In genomic region chr19:60485261-60485660, GRCm38 (mm10) we compare ENCODE assay signal across 34 mouse cellular contexts. TPM values are rescaled to one million over a fixed set of nuclear protein-coding genes. Genes with fewer than 3 reads are reported as not detected.
"Had no signal": no experiment of that assay in that cellular context is flagged by ENCODE, and none has a peak within 500 bp of the region (broad histone marks: within the 10 kb centered on the region; RNA-seq: fewer than 3 reads in every experiment).

No protein-coding gene starts in this region.

- DNase-seq: cerebellum, postnatal 14 days; cerebellum, postnatal 25 days; cerebellum, postnatal 36 days; embryo, embryonic 11 days; forebrain, postnatal 0 days; gastrocnemius, adult 2 months; gastrocnemius, postnatal 10 days; gastrocnemius, postnatal 14 days; gastrocnemius, postnatal 25 days; gastrocnemius, postnatal 36 days; heart, adult 18-20 months; heart, adult 2 months had no signal

- H3K4me3 ChIP-seq: embryonic facial prominence, embryonic 10.5 days; embryonic facial prominence, embryonic 12.5 days; embryonic facial prominence, embryonic 13.5 days; embryonic facial prominence, embryonic 15.5 days; erythroblast, embryonic 14.5 days; forebrain, embryonic 10.5 days; forebrain, embryonic 12.5 days; forebrain, embryonic 13.5 days; forebrain, embryonic 15.5 days; gastrocnemius, adult 2 months; heart, adult 2 months; heart, embryonic 10.5 days had no signal

- H3K36me3 ChIP-seq: embryonic facial prominence, embryonic 10.5 days; embryonic facial prominence, embryonic 12.5 days; embryonic facial prominence, embryonic 13.5 days; embryonic facial prominence, embryonic 15.5 days; forebrain, embryonic 10.5 days; forebrain, embryonic 12.5 days; forebrain, embryonic 15.5 days; heart, embryonic 10.5 days had no signal

- H3K27ac ChIP-seq: embryonic facial prominence, embryonic 10.5 days; embryonic facial prominence, embryonic 12.5 days; embryonic facial prominence, embryonic 13.5 days; embryonic facial prominence, embryonic 15.5 days; forebrain, embryonic 10.5 days; forebrain, embryonic 12.5 days; forebrain, embryonic 13.5 days; forebrain, embryonic 15.5 days; gastrocnemius, adult 2 months; heart, adult 2 months; heart, embryonic 10.5 days had no signal

- H3K27me3 ChIP-seq: embryonic facial prominence, embryonic 12.5 days; embryonic facial prominence, embryonic 13.5 days; embryonic facial prominence, embryonic 15.5 days; forebrain, embryonic 12.5 days had no signal

- H3K9ac ChIP-seq: embryonic facial prominence, embryonic 12.5 days; embryonic facial prominence, embryonic 13.5 days; embryonic facial prominence, embryonic 15.5 days; forebrain, embryonic 12.5 days; forebrain, embryonic 13.5 days; forebrain, embryonic 15.5 days; forebrain, postnatal 0 days had no signal

- H3K9me3 ChIP-seq: embryonic facial prominence, embryonic 10.5 days; embryonic facial prominence, embryonic 12.5 days; embryonic facial prominence, embryonic 13.5 days; embryonic facial prominence, embryonic 15.5 days; forebrain, embryonic 10.5 days; forebrain, embryonic 12.5 days; forebrain, embryonic 13.5 days; forebrain, embryonic 15.5 days; heart, embryonic 10.5 days had no signal

- H3K4me1 ChIP-seq: embryonic facial prominence, embryonic 10.5 days; embryonic facial prominence, embryonic 12.5 days; embryonic facial prominence, embryonic 13.5 days; embryonic facial prominence, embryonic 15.5 days; forebrain, embryonic 10.5 days; forebrain, embryonic 12.5 days; forebrain, embryonic 13.5 days; forebrain, embryonic 15.5 days; heart, embryonic 10.5 days had no signal

RNA-seq across cellular contexts. Expression of gene Prlhr, which starts 17.2 kb away (rescaled TPM):
- total RNA-seq: common myeloid progenitor, adult 5-6 weeks; gastrocnemius, adult 18-20 months; gastrocnemius, adult 2 months; gastrocnemius, adult 8-10 months; gastrocnemius, postnatal 10 days; gastrocnemius, postnatal 14 days; gastrocnemius, postnatal 25 days; gastrocnemius, postnatal 36 days; gastrocnemius, postnatal 4 days; granulocyte monocyte progenitor cell, adult 5-6 weeks; heart, adult 18-20 months; heart, adult 2 months; heart, adult 8-10 months had no signal
- polyA plus RNA-seq: cortical plate, adult 2 months; embryonic facial prominence, embryonic 10.5 days; embryonic facial prominence, embryonic 11.5 days; embryonic facial prominence, embryonic 12.5 days; embryonic facial prominence, embryonic 13.5 days; embryonic facial prominence, embryonic 14.5 days; embryonic facial prominence, embryonic 15.5 days; erythroblast, embryonic 14.5 days; forebrain, embryonic 10.5 days; forebrain, embryonic 11.5 days; forebrain, embryonic 12.5 days; forebrain, embryonic 13.5 days; forebrain, embryonic 15.5 days; gonadal fat pad, adult 2 months; heart, adult 2 months; heart, embryonic 10.5 days; heart, embryonic 11.5 days had no signal
